Mouse (Mus musculus) spleen, postnatal 4 days (tissue): ENCODE data around the gene Cdk6.
"Not testable (repeated sequence)": the region's sequence is repeated elsewhere in the genome, so short reads cannot be mapped to it uniquely, and the experiment has no call there.

Source experiments
- DNase-seq, 2 experiments: peaks; one replicate each; pipeline ENCODE4 v3.0.0; 2022; ENCODE audit warnings: low spot score in 2 of 2

The Cdk6 gene

DNA sequence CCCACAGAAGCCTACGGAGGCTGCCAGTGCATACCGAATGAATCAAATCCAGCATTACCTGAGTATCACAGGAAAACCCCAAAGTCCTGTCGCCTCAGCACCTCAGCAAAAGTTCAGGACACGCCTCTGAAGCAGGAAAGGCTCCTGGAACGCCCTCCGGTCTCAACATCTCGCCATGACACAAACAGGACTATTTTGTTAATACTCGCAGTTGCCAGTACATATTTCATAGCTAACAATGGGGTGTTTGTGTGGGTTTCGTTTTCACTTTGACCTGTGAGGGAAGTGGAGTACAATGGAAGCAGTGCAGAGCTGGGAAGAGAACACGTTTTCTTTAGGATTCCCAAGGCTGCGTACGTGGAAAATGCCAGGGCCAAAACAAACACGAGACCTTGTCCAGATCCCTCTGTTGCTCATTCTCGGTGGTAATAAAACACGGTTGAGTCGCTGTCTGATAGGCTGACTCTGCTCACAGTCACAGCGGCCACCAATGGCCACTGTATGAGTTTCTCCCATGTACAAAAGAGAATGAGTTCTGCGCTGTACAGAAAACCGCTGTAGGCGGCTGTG is 91.9 kb downstream of the Cdk6 start:
- DNase-seq, result not testable (repeated sequence)

DNA sequence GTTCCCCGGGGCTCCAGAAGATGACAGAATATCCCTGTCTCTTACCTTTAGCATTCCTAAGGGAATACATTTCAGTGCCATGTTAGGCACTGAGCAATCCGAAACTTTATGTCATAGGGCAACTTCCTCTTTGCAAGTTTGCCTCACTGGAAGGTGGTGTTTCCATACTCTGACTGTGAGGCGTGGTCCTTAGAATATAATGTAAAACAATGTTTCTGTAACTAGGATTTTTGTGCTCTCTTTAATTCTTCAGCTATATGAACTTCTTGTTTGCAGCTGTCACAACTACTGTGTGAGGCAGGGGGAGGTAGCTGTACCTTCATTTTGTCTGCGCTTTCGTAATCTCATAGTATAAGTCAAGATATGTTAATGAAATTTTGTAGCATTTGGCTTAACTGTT is 92.8 kb downstream of the Cdk6 start:
- DNase-seq, result not testable (repeated sequence)

DNA sequence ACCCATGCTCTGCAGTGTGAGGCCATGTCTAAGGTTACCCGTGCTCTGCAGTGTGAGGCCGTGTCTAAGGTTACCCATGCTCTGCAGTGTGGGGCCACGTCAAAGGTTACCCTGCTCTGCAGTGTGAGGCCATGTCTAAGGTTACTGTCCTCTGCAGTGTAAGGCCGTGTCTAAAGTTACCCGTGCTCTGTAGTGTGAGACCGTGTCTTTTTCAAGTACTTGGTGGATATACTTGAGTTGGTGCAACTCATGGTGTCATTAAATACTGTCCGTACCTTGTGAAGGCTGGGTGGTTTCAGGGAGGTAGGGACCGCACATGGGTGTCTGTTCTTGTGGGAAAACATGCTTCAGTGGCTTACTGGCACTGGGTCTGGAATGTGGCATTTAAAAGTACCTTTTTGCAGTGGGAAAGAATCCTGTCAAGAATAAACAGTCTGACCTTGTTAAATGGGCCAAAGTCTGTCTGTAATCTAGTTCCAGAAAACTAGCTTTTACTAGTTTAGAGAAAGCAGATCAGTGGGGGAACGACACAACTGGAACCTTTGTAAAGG is 97.2 kb downstream of the Cdk6 start:
- not testable (repeated sequence) for DNase-seq

DNA sequence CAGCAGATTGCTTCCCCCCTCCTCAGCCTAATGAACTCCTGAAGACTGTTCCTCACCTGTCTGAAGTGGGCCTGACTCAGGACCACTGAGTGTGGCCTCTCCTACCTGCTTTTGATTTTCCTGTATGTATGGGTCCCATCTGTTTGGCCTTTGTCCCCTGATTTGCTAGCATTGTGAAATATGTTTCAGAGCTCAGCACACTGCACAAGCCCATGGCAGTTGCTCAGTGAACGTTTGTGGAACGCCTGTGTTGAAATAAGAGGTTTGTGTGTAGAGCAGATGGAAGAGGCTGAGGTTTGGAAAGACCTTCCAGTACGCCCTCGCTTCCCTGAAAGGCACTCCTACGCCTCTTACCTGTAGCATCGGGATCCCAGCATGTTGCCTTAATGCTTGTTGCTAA is 98.1 kb downstream of the Cdk6 start:
- DNase-seq, result not testable (repeated sequence)

DNA sequence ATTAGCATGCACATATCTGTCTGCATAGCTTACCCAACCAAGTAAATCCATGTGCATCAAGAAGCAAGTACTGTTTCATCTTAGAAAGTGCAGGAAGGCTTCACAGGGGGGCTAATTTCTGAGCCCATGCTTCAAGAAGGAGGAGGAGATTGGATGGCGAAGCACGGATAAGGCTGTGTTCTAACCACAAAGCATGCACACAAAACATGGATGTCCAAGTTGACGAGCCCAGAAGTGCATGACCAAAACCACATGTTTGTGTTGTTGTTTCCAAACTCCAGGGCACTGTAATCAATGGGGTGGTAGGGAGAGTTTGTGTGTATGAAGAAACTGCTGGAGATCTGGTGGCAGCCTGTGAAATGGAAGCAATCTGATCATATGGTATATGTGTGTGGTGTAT is 101.2 kb downstream of the Cdk6 start:
- DNase-seq, result not testable (repeated sequence)

DNA sequence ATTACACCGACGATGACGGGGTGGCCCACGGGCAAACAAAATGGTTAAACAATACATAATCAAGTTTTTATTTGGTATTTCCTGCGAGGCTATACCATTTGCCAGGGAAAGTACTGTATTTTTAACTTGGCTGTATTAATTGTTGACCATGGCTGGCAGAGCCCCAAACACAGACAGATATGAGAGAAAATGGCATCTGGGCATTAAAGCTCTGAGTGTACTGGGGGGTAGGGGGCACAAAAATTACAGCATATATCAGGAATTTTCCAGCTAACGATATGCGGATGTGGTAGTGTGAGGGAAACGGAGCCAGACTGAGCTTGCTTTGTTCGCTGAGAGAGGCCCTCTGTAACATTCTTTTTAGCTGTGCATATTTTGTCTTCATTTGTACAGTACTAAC is 109.9 kb downstream of the Cdk6 start:
- not testable (repeated sequence) for DNase-seq

DNA sequence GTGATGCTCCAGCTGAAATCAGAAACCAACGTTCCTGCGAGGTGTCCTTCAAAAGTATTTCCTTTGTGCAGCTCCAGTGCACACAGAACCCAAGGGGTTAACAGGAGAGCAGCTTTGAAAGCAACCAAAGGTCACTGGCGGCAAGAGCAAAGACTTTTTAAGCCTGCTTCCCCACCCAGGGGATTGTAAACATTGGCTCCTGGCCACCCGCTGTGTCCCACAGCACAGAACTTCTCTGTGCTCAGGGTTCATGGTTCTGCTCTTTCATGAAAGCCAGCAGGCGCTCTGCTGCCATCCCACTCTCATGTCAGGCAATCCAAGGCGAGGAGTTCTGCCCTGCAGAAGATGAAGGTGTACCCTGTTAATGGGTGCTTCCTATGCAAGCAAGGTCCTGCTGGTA is 112.7 kb downstream of the Cdk6 start:
- DNase-seq, result not testable (repeated sequence)

DNA sequence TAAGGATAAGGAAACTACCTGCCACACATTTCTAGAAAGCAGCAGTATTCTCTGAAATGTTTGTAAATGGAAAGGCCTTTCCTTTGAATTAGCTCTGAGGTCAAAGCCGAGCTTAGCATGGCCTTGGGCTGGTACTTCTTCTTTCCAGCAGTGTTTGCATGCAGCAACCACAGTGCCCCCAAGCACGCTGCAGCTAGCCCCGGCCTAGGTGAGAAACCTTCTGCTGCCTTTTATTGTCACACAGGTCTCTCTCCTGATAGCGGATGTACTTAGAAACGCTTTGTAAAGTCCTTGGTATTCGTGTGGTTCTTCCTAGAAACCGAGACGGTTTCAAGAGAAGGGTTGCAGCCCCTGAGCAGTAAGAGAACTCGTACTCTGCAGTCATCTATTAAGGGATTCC is 119.6 kb downstream of the Cdk6 start:
- DNase-seq, result no peak

DNA sequence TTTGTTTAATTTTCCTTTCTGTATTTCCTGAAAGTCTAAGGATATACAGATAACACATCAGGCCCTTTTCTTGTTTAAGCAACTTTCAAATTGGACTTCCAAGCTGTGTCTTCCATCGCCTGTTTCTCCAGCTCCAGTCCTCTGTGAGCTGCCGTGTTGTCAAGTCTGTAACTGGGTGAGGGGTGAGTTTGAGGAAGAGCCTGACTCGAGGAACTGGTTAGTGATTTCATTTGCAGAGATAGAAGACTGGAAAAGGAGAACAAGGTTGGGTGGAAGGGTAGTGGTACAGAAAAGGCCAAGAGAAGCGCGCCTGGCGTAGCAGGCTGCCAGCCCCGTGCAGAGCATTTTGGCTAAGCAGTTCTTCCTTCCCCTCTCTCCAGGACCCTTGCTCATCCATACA is 120.1 kb downstream of the Cdk6 start:
- no peak for DNase-seq

DNA sequence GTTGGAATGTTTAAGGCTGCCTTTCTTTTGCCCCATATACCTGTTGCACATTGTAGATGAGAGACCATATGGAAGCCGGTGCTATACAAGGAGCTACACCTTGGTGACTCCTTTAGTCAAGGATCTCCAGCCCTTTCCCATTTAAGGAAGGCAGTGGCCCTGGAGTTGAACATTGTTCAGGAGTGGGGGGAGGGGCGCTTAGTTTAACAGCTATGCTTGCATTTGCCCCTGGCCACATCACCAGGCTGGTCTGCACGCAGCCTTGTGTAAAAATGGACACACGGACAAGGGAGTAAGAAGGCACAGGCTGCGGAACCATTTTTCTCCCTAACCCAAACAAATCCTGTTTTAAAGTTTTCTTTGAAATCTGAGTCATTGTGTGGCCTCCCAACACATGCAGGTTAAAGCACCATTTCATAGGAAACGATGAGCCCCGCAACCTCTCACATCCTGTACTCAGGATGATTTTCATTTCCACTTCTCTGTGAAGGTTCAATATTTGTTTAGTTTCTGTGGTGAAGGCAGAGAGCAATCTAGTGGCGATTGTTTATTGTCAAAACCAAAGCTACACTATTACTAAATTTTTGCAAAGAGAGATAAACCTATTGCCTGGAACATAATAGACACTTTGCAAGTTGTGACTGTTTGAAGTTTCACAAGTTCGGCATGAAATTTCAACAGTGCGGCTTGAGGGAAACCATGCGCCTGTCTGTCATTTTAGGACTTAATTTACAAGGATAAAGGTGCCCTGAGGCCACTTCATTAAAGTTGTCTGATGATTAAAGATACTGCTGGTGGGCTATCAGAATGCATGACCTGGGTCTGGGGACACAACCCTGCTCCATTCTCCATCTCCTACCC is 121.8 kb downstream of the Cdk6 start:
- no peak for DNase-seq

DNA sequence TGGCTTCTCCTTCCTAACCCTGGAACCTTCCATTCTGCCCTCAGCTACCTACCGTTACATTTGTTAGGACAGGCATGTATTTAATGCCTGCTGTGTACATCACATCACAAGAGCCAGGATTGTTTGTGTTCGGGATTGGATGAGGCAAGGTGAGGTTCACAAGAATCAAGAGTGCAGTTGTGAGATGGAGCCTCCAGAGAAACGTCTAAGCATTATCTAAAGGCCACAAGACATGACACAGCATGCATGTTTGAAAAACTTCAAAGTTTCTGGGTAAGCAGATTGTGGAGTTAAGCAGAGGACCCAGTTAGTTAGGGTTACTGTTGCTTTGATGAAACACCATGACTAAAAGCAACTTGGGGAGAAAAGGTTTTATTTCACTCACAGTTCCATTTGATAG is 122.5 kb downstream of the Cdk6 start:
- DNase-seq, result no peak

DNA sequence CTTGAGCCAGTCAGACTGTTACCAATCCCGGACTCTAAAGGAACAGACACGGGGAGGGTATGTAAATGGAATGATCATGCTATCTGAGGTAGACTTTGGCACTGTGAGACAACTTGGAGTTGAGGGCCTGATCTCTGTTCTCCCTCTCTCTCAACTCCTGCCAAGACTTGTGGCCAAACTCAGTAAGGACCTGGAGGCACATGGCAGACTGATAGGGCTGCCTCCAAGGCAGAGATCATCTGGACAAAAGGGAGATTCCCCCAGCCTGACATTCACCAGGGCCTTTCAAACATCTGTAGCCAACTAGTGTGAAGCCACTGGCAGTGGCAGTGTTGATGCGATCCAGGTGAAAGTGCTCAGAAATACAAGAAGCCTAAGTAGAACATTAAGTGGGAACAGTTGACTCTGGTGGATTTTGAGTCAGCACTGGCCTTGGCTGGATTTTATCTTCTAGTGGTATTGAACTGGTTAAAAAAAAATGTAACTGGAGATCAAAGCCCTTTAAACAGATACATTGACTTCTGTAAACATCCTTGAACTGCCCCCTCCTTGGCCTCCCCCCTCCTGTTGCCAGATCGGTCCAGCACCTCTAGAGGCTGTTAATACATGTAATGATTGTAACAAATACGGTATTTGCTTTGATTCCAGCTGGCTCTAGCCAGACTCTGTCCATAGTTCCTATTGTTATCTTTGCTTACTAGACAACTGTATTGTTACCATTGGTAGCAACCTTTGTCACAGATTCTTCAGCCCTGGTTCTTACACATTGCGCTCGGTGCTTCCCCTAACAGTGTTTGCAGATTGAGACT is 125.0 kb downstream of the Cdk6 start:
- DNase-seq, result no peak

DNA sequence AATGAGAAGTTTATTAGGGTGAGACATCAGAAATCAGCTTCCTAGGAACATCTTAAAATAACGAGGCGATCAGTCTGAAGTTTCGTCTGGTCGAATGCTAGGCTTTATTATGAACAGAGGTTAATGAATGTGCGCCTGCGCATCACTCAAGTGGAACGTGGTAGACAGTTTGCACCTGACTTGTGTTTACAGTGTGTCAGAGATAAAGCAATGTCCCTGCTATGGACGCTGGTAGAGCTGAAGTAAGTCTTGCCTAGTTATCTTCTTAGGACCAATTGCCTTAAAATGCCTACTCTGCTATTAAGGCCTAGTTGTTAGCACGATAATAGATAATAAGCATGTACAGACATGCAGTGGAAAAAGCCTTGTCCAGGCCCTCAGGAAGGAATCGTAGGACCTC is 129.6 kb downstream of the Cdk6 start:
- DNase-seq, result no peak

DNA sequence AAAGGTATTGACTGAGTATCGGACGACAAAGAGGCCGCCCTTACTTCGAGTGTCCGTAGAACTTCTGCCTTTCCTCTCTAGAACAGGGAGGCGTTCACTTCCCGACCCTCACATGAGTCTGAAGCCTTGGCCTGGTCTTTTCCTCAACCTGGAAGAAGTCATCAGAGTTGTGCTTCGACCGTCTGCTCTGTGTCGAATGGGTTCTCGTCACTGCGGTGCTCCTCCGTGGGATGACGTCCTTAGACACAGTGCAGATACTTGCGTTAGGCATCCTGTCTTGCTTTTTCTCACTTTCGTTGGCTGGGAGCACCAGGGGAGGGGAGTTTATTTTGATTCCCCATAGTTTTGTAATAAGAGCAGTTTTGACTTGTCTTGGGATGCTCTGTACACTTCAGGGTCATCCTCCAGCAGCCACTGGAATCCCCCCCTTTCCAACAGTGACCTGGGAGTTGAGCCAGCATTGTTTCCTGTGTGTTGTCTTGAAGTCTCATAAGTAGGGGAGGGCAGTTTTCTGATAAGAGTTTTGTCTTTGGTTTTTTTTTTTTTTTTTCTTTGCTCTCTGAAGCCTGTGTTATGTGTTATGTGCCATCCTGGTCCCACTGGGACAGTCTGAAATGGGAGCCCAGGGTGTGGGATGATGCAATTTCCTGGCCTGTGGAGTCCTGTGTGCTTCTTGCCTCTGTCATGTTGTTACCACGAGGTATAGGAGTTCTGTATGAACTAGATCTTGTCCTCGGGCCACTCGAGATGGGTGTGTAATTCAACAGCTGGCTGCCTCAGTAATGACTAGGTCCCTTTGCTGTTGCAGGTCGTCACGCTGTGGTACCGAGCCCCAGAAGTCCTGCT is 131.2 kb downstream of the Cdk6 start:
- no peak for DNase-seq

DNA sequence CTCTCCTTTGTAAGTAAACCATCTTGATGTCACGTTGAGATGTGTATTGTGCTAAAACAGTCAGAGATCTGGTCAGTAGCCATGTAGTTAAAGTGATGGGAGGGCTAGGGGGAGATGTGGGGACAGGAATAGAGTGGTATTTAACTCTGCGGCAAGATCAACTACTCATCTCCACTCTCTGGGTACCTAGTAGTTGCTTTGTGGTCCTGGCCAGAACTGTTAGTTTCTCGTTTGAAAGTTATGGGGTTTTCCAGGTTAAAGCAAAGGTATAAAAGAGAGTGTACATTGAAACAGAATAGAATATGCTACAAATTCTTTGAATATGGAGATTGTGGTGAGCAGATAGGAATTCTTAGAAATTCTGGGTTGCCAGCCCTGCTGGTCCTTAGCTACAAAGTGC is 136.4 kb downstream of the Cdk6 start:
- no peak for DNase-seq

DNA sequence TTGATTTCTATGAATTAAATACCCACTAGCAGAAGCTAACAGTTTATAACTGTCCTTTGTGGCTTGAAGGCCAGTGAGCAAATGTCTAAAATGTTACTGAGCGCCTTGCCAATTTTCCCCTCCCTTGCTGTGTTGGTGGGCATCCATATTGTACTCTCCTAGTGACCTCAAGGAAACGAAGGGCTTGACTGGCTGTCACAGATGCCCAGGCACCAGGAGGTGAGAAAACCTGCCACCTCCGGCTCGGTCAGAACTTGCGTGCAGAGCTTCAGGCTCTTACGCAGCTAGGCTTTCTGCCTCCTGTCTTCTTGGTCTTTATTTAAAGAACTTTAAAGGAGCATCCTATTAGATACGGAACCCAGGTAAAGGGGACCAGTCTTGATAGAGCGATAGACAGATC is 136.9 kb downstream of the Cdk6 start:
- no peak for DNase-seq

DNA sequence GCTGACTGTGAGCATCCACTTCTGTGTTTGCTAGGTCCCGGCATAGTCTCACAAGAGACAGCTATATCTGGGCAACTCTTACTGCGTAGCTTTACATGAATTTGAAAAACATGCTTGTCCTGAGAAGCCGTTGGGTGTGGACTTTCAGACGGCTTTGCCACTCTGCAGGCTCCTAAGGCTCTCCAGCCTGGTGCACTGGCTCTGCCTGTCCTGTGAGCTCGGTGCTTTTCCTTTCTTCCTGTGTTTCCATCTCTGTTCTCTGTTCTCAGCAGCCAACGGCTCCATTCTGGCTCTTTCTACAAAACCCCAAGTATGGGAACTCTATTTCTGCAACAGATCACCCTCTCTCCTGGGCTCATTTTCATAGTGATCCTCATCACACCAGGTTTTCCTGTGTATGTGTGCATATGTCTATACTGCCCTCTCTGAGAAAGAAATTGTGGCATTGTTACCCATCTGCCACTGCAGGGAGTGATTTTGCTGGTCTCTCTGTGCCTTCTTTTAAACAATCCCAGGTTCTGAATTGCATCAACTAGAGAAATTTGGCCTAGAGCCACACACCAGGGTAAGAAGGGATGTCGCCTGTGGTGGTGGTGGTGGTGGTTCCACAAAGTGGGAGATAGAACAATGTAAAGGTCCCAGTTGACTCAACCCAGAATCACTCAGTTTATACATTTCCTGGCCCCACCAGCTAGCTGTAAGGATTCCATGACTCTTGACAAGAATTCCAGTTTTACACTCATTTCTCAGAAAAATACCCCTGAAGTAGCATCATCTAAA is 137.9 kb downstream of the Cdk6 start:
- DNase-seq, result no peak

DNA sequence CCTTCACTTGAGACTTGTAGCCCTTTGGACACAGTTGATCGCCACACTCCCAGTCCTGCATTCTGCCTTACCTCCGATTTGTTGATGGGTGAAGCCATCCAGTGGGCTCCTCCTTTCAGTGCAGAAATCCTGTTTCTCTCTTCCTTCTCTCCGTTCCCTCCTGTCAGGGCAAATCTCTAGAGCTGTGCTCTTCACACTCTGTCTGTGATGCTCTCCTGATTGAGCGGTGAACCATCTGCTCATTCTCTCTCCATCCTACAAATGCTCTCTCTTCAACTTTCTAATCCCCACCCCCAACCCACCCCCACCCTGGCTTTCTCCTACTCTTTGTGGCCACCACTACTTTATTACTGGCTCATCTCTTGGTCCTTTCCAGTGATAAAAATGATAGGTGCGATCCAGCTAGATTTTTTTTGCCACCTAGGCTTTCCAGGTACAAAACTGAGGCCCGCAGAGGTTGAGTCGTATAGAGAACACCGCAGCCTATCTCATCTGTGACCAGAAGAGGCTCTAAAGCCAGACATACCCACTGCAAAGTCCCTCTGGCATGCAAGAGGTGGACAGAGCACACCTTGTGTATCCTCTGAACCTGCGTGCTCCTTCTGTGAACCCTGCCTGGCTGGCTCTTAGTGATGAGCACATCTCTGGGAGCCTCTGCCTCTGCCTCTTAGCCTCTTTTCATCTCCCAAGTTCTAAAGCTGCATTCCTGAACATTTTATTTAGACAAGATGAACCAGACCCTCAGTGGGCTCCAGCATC is 139.5 kb downstream of the Cdk6 start:
- DNase-seq, result no peak

DNA sequence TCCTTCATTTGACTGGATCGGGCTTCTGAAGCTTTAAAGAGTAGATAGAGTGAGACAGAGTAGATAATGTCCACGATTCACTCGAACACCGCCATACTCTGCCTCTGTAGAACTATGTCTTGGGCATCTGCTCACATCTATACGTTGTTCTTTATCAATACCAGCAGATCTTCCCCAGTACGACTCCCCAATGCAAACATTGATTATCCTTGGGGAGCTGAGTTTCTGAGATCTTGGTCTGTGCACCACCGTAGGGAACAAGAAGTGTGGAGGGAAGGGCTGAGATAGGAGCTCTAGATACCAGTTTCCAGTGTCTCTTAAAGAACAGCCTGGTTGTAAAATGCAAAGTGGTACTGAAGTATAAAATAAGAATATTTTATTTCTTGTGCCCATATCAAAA is 141.2 kb downstream of the Cdk6 start:
- no peak for DNase-seq
